Mouse (Mus musculus): ENCODE measurements around the gene Kir3dl2. TPM values are rescaled to one million over a fixed set of nuclear protein-coding genes. Genes with fewer than 3 reads are reported as not detected.
"Not testable (repeated sequence)": the region's sequence is repeated elsewhere in the genome, so short reads cannot be mapped to it uniquely, and the experiment has no call there.

Kir3dl2 gene
- total RNA-seq (2015) (not detected in 2 replicates), total RNA-seq (2017) (not detected in 2 replicates)

GRCm38 (mm10) chrX:136543956-136544355, at the start of gene Kir3dl2:
Gene Kir3dl2 (minus strand): TSS chrX:136544056.
- not testable (repeated sequence) for ATAC-seq (replicated peaks; ENCODE audit: poor library complexity)

- no peak for ATAC-seq (replicated peaks; ENCODE audit: poor library complexity)
Observed at GRCm38 (mm10) chrX:136590897-136591257, 47.0 kb upstream of the Kir3dl2 start.

GRCm38 (mm10) chrX:136590199-136590896, 46.5 kb upstream of the Kir3dl2 start, which contains the start of gene Tceal3:
Gene Tceal3 (plus strand): TSS chrX:136590842.
- no peak for ATAC-seq (replicated peaks; ENCODE audit: poor library complexity)

GRCm38 (mm10) chrX:136584617-136585016, 40.8 kb upstream of the Kir3dl2 start:
- no peak for ATAC-seq (replicated peaks; ENCODE audit: poor library complexity)

GRCm38 (mm10) chrX:136569094-136569493, 25.2 kb upstream of the Kir3dl2 start:
- not testable (repeated sequence) for ATAC-seq (replicated peaks; ENCODE audit: poor library complexity)

- not testable (repeated sequence) for ATAC-seq (replicated peaks; ENCODE audit: poor library complexity)
Observed at GRCm38 (mm10) chrX:136517699-136518098, 26.2 kb downstream of the Kir3dl2 start, which contains the start of gene Kir3dl1. Gene Kir3dl1 (plus strand): TSS chrX:136517999.

Other genes starting within 250 kb of the Kir3dl2 start
- gene Kir3dl1, start 26.1 kb downstream of the Kir3dl2 start, total RNA-seq (2015): not detected in 2 replicates
- gene Kir3dl1, start 26.1 kb downstream of the Kir3dl2 start, total RNA-seq (2017): not detected in 2 replicates
- gene Tceal3, start 46.8 kb upstream of the Kir3dl2 start, total RNA-seq (2015): 1.4 TPM in 1 of 2 replicates, not detected in the other
- 5.2 TPM in 1 of 2 replicates, not detected in the other for gene Tceal3, start 46.8 kb upstream of the Kir3dl2 start, total RNA-seq (2017)
- gene Tceal1, start 163.9 kb upstream of the Kir3dl2 start, total RNA-seq (2015): 0.83 and 1.3 TPM in 2 replicates
- gene Tceal1, start 163.9 kb upstream of the Kir3dl2 start, total RNA-seq (2017): 0.33 and 0.88 TPM in 2 replicates
- gene Morf4l2, start 199.6 kb upstream of the Kir3dl2 start, total RNA-seq (2015): 250 and 251 TPM in 2 replicates
- 707 and 925 TPM in 2 replicates for gene Morf4l2, start 199.6 kb upstream of the Kir3dl2 start, total RNA-seq (2017)
- not detected in 2 replicates for gene Glra4, start 236.1 kb upstream of the Kir3dl2 start, total RNA-seq (2015)
- not detected in 2 replicates for gene Glra4, start 236.1 kb upstream of the Kir3dl2 start, total RNA-seq (2017)